Mouse (Mus musculus) splenic B cell, adult 2 months (primary cell): ENCODE measurements around the gene Rassf8.

Experiments
- DNase-seq: peaks from one replicate; pipeline ENCODE4 v3.0.0-alpha.2; 2011; ENCODE audit warnings: low read depth, low spot score
- H3K27me3 ChIP-seq: 2 replicates; pipeline ENCODE4 v1.6.1; 2012; ENCODE audit warnings: mild to moderate bottlenecking, low read length, moderate library complexity, mixed read lengths; ENCODE audit not compliant: control insufficient read depth, poor library complexity, insufficient read depth, severe bottlenecking
- H3K36me3 ChIP-seq: 2 replicates; pipeline ENCODE4 v1.6.1; 2012; ENCODE audit warnings: mild to moderate bottlenecking, low read length, moderate library complexity, mixed read lengths; ENCODE audit not compliant: control insufficient read depth, poor library complexity, insufficient read depth, severe bottlenecking

Rassf8 gene

DNA sequence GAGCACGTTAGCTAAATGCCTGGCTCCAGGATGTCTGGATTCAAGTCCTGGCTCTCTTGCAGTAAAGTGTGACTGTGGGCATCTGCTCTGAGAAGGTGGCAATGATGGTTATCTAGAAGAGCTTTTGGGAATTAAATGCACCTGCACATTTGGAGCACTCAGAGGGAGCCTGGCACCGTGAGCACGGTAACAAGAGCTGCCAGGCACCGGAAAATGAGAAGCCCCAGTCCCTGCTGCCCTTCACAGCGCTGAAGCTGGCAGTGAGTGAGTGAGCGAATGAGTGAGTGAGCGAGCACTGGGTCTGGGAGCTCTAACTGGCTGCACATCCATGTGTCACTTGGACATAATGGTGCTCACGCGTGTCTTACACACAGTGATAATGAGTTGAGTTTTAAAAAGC, 34.7 kb downstream of the Rassf8 start:
- DNase-seq: no peak
- Histone ChIP-seq H3K27me3 (no peaks in the 10 kb centered on the region), H3K36me3 (no peaks in the 10 kb centered on the region)

DNA sequence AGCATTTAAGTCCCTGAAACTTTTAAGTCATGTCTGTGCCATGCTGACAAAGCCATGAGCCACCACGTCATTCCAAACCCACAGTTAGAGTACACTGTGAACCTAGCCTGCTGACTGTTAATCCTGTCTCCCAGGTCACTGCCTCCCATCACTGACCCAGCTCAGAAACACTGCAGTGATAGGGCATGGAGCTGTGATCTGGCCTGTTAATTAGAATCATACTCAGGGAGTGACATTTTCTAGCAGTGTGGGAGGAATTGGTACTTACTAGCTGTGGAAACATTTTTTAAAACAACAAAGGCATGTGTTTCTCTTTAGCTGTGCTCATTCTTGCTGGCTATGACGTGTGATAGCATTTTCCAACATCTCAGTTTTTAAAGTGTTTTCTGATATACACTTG, 35.4 kb downstream of the Rassf8 start:
- Histone ChIP-seq H3K27me3 (no peaks in the 10 kb centered on the region), H3K36me3 (no peaks in the 10 kb centered on the region)
- DNase-seq: no peak

- DNase-seq: no peak
- Histone ChIP-seq H3K36me3 (no peaks in the 10 kb centered on the region), H3K27me3 (no peaks in the 10 kb centered on the region)
These were observed 40.8 kb downstream of the Rassf8 start for GRCm38 (mm10) chr6:145787311-145787710.

DNA sequence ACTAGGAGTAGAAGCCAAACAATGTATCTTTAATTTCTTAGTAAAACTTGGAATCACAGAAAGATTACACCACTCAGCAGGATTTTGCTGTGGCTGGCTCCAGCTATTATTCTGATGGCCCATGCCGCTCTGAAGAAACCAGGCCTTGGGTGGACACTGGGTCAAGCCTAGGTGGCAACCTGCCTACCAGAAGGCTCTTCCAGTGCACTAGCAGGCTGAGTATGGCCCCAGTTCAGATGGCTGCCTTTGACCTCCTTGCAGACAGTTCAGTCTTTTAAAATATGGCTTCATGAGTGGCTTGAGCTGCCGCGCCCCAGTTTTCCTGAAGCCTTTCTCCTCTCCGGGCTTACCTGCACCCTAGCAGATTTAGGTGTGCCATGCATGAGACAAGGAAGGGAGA, 43.2 kb downstream of the Rassf8 start:
- no peak for DNase-seq
- H3K27me3 ChIP-seq: no peaks in the 10 kb centered on the region
- no peaks in the 10 kb centered on the region for H3K36me3 ChIP-seq

- no peaks in the 10 kb centered on the region for H3K36me3 ChIP-seq
- no peaks in the 10 kb centered on the region for H3K27me3 ChIP-seq
- DNase-seq: no peak
These were observed 45.8 kb downstream of the Rassf8 start for GRCm38 (mm10) chr6:145792373-145792772.

GRCm38 (mm10) chr6:145793109-145793593, 46.6 kb downstream of the Rassf8 start:
- DNase-seq: peak; percentile 77
- Histone ChIP-seq H3K27me3 (no peaks in the 10 kb centered on the region), H3K36me3 (no peaks in the 10 kb centered on the region)

- peak; percentile 26 for DNase-seq
- no peaks in the 10 kb centered on the region for H3K27me3 ChIP-seq
- no peaks in the 10 kb centered on the region for H3K36me3 ChIP-seq
These were observed 48.1 kb downstream of the Rassf8 start for GRCm38 (mm10) chr6:145794671-145795070.

DNA sequence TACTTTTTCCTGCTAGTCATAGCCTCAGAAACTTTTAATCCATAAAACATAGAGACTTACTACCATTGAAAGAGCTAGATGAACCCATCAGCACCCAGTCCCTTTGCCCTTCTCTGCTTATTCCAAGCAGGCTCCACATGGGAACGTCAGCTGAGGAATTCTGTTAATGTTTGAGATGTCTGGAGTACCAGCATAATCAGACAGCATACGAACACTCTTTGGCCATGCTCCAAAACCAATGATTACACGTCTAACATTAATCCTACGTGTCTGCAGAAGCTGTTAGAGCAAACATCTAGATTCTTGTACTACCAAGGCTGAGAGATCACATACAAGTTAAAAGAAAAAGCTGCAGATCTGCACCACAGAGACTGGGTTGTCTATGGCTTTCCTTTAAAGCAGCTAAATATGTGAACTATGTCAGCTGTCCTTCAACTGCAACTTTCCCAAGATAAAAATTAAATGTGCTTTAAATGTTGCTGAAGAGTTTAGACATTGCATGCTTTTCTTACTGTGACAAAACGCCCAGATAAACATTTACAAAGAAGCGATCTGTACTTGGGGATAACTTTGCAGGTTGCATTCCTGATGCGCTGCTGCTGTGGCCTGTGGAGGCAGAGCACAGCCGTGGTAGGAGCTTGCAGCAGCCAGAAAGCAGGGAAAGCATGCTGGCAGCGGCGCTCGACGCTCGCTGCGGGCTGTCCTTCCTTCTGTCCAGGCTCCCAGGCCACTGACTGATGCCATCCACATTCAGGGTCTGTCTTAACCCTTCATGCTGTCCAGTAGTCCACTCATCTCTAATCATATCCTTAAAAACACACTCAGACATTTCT, 49.9 kb downstream of the Rassf8 start:
- Histone ChIP-seq H3K36me3 (no peaks in the 10 kb centered on the region; the same call in 1 of the 2 replicates), H3K27me3 (no peaks in the 10 kb centered on the region)
- no peak for DNase-seq

DNA sequence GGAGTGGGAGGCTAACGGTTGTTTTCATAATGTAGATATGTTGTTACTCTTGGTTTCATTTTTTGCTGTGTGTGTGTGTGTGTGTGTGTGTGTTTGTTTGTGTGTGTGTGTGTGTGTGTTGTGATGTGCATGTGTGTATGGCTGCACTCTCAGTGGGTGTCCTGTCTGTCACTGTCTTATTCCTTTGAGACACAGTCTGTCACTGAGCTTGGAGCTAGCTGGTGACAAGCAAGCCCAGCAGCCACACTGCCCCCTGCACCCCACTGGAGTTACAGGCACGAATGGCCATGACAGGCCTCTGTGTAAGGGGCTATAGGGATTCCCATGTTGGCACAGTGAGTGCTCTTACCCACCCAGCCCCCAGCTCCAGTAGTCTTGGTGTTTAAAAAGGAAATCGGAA, 51.1 kb downstream of the Rassf8 start:
- no peak for DNase-seq
- H3K36me3 ChIP-seq: no peaks in the 10 kb centered on the region; the same call in 1 of the 2 replicates

DNA sequence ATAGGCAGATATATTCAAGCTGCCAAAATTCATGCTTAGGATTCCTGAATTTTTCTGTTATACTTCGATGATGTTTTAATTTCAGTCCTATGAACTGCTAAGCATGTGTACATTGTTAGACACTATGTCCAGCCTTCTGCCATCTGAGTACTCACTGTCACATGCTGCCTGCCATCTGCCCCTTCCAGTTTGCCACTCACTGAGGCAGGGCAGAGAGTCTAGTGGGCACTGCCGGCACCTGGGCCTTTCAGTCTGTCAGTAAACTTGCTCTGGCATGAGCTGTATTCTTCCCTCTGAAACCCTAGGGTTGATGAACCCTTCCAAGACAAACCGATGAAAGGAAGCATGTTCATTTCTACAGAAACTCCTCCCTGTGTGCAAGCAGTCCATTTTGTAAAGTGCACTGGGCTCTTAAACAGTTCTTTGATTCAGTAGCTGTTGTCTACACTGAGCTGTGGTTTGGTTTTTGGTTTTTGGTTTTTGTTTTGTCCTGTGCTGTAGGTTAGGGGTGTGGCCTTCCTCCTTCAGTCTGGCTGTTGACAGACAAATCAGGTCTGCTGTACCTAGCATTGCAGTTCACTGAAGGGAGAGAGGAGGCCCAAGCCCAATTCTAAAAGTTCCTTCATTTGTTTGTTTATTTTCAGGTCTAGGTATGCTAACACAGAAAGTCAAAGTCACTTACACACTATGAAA, 55.4 kb downstream of the Rassf8 start:
- Histone ChIP-seq H3K27me3 (no peaks in the 10 kb centered on the region), H3K36me3 (no peaks in the 10 kb centered on the region; the same call in 1 of the 2 replicates)
- no peak for DNase-seq

More for the DNA sequence above, 51.1 kb downstream of the Rassf8 start:
- no peaks in the 10 kb centered on the region for H3K27me3 ChIP-seq

DNA sequence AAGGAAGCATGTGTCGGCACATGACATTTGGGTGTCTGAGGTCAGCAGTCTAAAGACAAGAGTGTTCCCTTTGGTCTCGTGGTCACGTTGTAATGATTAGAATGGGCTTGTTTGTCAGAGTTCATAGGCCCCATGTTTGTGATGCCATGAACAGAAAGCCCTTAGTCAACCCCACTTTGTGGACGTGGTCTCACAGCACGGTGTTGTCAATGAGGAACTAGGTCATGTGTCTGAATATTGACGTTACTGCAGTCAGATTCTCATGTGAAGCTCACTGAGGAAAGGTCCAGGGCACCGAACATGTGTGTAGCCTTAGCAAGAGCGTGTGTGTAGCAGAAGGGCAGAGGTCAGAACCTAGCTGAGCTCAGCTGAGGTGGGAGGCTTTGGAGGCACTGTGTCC, 56.3 kb downstream of the Rassf8 start:
- no peaks in the 10 kb centered on the region for H3K27me3 ChIP-seq
- no peaks in the 10 kb centered on the region; the same call in 1 of the 2 replicates for H3K36me3 ChIP-seq
- DNase-seq: peak; percentile 37

DNA sequence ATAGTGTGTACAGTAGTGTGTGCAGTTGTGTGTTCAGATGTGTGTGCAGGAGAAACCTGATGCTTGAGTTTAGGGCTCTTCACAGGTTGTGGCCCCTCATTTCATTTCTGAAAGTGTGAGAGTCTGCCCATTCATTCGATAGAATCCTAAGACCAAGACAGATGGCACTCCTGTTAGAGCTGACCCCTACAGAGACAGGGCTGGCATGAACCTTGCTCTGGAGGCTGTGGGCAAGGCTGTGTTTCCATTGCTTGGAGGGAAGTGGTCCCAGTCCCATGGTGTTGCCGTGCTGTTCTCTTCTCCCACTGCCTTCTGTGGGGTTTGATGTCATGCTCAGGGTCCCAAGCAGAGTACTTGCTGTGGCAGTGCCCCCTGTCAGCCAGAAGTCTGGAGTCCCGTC, 57.7 kb downstream of the Rassf8 start:
- Histone ChIP-seq H3K36me3 (no peaks in the 10 kb centered on the region; the same call in 1 of the 2 replicates), H3K27me3 (no peaks in the 10 kb centered on the region)
- no peak for DNase-seq

GRCm38 (mm10) chr6:145806784-145807183, 60.2 kb downstream of the Rassf8 start:
- Histone ChIP-seq H3K27me3 (no peaks in the 10 kb centered on the region), H3K36me3 (no peaks in the 10 kb centered on the region)
- DNase-seq: no peak

DNA sequence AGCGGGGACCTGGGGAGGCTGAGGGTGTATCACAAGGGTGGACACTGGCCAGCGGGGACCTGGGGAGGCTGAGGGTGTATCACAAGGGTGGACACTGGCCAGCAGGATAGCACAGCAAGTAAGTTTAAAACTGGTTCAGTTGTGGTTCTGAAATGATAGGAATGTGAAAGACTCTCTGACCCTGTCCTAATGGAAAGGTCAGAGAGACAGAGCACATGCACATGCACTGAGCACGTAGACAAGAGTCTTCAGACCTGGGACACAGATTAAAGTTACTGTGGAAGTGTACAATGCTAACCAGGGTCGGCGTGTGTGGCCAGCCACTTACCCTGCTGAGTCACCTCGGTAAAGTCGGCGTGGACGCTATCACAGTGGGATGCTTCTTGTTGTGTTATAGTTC, 61.4 kb downstream of the Rassf8 start:
- Histone ChIP-seq H3K36me3 (no peaks in the 10 kb centered on the region), H3K27me3 (no peaks in the 10 kb centered on the region)
- DNase-seq: no peak

GRCm38 (mm10) chr6:145809566-145809965, 63.0 kb downstream of the Rassf8 start:
- Histone ChIP-seq H3K27me3 (no peaks in the 10 kb centered on the region), H3K36me3 (no peaks in the 10 kb centered on the region)
- DNase-seq: no peak
